Mouse (Mus musculus): ENCODE results near the gene Lmo7.

DNA sequence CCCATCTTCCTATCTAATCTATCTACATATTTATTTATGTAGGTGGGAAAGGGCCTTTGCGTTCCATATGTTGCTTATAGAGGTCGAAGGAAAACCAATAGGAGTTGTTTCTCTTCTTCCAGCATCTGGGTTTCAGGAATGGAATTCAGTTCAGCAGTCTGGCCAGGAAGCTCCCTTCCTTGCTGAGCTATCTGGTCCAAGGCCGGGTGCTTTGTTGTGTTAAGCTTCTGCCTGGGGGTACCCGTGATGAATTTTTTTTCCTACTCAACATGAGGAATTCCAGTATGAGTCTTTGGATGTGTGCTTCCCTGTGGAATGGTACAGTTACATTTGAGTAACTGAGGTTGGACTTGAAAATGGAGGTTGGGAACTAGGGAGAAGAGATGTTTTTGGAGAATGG lies 139.9 kb downstream of the Lmo7 start:
- TF ChIP-seq POLR2A (IDR thresholded peaks at IDR 0.05; ENCODE audit: low read depth, low read length) (no peak), CTCF (IDR thresholded peaks at IDR 0.05; ENCODE audit: extremely low read depth, insufficient read depth, insufficient read length, insufficient replicate concordance) (no peak)

All from spleen, adult 2 months (tissue).